Mouse (Mus musculus) urinary bladder, postnatal 25 days (tissue): ENCODE measurements around the gene Mtr.
"Not testable (repeated sequence)": the region's sequence is repeated elsewhere in the genome, so short reads cannot be mapped to it uniquely, and the experiment has no call there.

ENCODE experiments used
- DNase-seq: peaks from one replicate; pipeline ENCODE4 v3.0.0; 2022; ENCODE audit warnings: low spot score

Gene Mtr

GRCm38 (mm10) chr13:12159288-12160120 lies 98.4 kb downstream of the Mtr start:
- DNase-seq = no peak

- DNase-seq = no peak
These were observed 104.0 kb downstream of the Mtr start for GRCm38 (mm10) chr13:12153922-12154321.

GRCm38 (mm10) chr13:12146918-12147507 lies 110.9 kb downstream of the Mtr start:
- DNase-seq = no peak

GRCm38 (mm10) chr13:12146402-12146801 lies 111.5 kb downstream of the Mtr start:
- no peak for DNase-seq

GRCm38 (mm10) chr13:12143347-12143746 lies 114.6 kb downstream of the Mtr start:
- DNase-seq = no peak

GRCm38 (mm10) chr13:12136461-12136860 lies 121.5 kb downstream of the Mtr start:
- DNase-seq = not testable (repeated sequence)

- DNase-seq = no peak
These were observed 124.4 kb downstream of the Mtr start for GRCm38 (mm10) chr13:12133549-12133948.
